Mouse (Mus musculus) midbrain, embryonic 13.5 days (tissue): ENCODE data around the gene Eif4e3. TPM values are rescaled to one million over a fixed set of nuclear protein-coding genes. Genes with fewer than 3 reads are reported as not detected.

Experiments used
- ATAC-seq: fragments of 200-750 bp; cut with Nextera tagmentation; 2 replicates; pipeline ENCODE4 v1.8.0; 2017; ENCODE audit warnings: mild to moderate bottlenecking, moderate TSS enrichment, moderate library complexity
- H3K27ac ChIP-seq: fragments of 300-500 bp; sonication (generic); 2 replicates; pipeline ENCODE4 v1.5.1; 2015; ENCODE audit warnings: inconsistent platforms, mild to moderate bottlenecking, moderate library complexity
- H3K27me3 ChIP-seq: fragments of 300-500 bp; sonication (generic); 2 replicates; pipeline ENCODE4 v1.6.1; 2015; ENCODE audit warnings: mild to moderate bottlenecking, inconsistent platforms
- H3K36me3 ChIP-seq: fragments of 300-500 bp; sonication (generic); 2 replicates; pipeline ENCODE4 v1.6.1; 2015; ENCODE audit warnings: mild to moderate bottlenecking, inconsistent platforms
- H3K4me1 ChIP-seq: fragments of 300-500 bp; sonication (generic); replicated peaks from 2 replicates; pipeline ENCODE4 v1.6.1; 2015; ENCODE audit warnings: inconsistent platforms
- H3K4me2 ChIP-seq: fragments of 300-500 bp; sonication (generic); replicated peaks from 2 replicates; pipeline ENCODE4 v1.6.1; 2015; ENCODE audit warnings: moderate library complexity, mild to moderate bottlenecking, inconsistent platforms
- H3K4me3 ChIP-seq: fragments of 300-500 bp; sonication (generic); replicated peaks from 2 replicates; pipeline ENCODE4 v1.5.1; 2015; ENCODE audit warnings: mild to moderate bottlenecking, inconsistent platforms
- H3K9ac ChIP-seq: fragments of 300-500 bp; sonication (generic); replicated peaks from 2 replicates; pipeline ENCODE4 v1.6.1; 2015; ENCODE audit warnings: mild to moderate bottlenecking, inconsistent platforms
- H3K9me3 ChIP-seq: fragments of 300-500 bp; sonication (generic); 2 replicates; pipeline ENCODE4 v1.6.1; 2016; ENCODE audit warnings: mild to moderate bottlenecking, inconsistent platforms
- WGBS: fragments of 180-500 bp; shearing (Covaris S2); methylation state at CpG from one replicate; pipeline ENCODE4 v1.1.7; 2015; 5-methylcytosine and 5-hydroxymethylcytosine counted together
- polyA plus RNA-seq: library from polyadenylated mRNA; unstranded; fragments of >200 nt; fragmentation: Nextera tagmentation; extraction: Ambion mirVana; gene quantifications from 2 replicates; pipeline ENCODE4 v1.2.1, GENCODE M21; 2015

The Eif4e3 gene
- polyA plus RNA-seq, 1 experiment from 2014 or later = 8.8 TPM

- H3K27ac ChIP-seq = no peak overlapping the region
- H3K9ac ChIP-seq = no peak overlapping the region
- H3K36me3 ChIP-seq = no peaks in the 10 kb centered on the region
- H3K4me3 ChIP-seq = no peak overlapping the region
- peak; percentile 83 for ATAC-seq
- H3K27me3 ChIP-seq = no peaks in the 10 kb centered on the region
- H3K9me3 ChIP-seq = no peaks in the 10 kb centered on the region
- peak overlapping the region; percentile 44 for H3K4me2 ChIP-seq
- H3K4me1 ChIP-seq = peaks cover 14% of the 10 kb centered on the region
- 30% methylated on average over 10 of the region's 10 CpGs for WGBS
These were observed 66.3 kb downstream of the Eif4e3 start for GRCm38 (mm10) chr6:99600168-99600793.

- no peaks in the 10 kb centered on the region for H3K27me3 ChIP-seq
- peak; percentile 49; the same call in 1 of the 2 replicates for ATAC-seq
- H3K27ac ChIP-seq = peak overlapping the region; percentile 58
- no peak overlapping the region for H3K4me3 ChIP-seq
- no peaks in the 10 kb centered on the region for H3K36me3 ChIP-seq
- H3K9ac ChIP-seq = peak overlapping the region; percentile 48; the same call in 1 of the 2 replicates
- H3K4me2 ChIP-seq = peak overlapping the region; percentile 44
- H3K4me1 ChIP-seq = peaks cover 14% of the 10 kb centered on the region
- WGBS = 7% methylated on average over 8 of the region's 8 CpGs
- H3K9me3 ChIP-seq = no peaks in the 10 kb centered on the region
These were observed 66.9 kb downstream of the Eif4e3 start for GRCm38 (mm10) chr6:99599651-99600050.

DNA sequence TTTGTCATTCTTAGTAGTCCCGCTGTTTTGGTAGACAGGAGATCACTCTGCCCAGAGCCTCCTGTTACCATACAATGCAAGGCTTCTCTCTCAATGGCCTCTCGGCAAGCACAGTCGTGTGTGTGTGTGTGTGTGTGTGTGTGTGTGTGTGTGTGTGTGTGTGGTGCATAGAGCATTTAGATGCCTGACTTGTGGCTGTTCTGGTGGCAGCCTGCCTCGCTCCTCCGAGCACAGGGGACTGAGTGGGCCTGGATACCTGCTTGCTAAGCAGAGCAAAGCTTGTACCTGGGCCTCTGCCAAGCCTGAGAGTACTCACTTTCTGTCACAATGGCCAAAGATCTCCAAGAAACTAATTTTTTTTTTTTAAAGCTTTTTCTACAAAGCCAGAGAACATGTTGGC lies 67.3 kb downstream of the Eif4e3 start:
- peak overlapping the region; percentile 58 for H3K27ac ChIP-seq
- H3K4me2 ChIP-seq = peak overlapping the region; percentile 44
- peak; percentile 65 for ATAC-seq
- no peaks in the 10 kb centered on the region for H3K36me3 ChIP-seq
- H3K4me1 ChIP-seq = peaks cover 14% of the 10 kb centered on the region
- peak overlapping the region; percentile 48; the same call in 1 of the 2 replicates for H3K9ac ChIP-seq
- no peak overlapping the region for H3K4me3 ChIP-seq
- H3K27me3 ChIP-seq = no peaks in the 10 kb centered on the region
- WGBS = 21% methylated on average over 5 of the region's 5 CpGs
- no peaks in the 10 kb centered on the region for H3K9me3 ChIP-seq

- no peak overlapping the region for H3K9ac ChIP-seq
- ATAC-seq = no peak
- no peak overlapping the region for H3K27ac ChIP-seq
- no peaks in the 10 kb centered on the region for H3K4me1 ChIP-seq
- H3K4me2 ChIP-seq = no peak overlapping the region
- H3K36me3 ChIP-seq = no peaks in the 10 kb centered on the region
- H3K4me3 ChIP-seq = no peak overlapping the region
- H3K27me3 ChIP-seq = no peaks in the 10 kb centered on the region
- H3K9me3 ChIP-seq = no peaks in the 10 kb centered on the region
- WGBS = 66% methylated on average over 6 of the region's 6 CpGs
These were observed 89.5 kb downstream of the Eif4e3 start for GRCm38 (mm10) chr6:99577040-99577439.

- no peaks in the 10 kb centered on the region for H3K27me3 ChIP-seq
- no peaks in the 10 kb centered on the region for H3K9me3 ChIP-seq
- H3K36me3 ChIP-seq = no peaks in the 10 kb centered on the region
- no peak for ATAC-seq
- 93% methylated on average over 6 of the region's 6 CpGs for WGBS
- no peak overlapping the region for H3K9ac ChIP-seq
- H3K4me2 ChIP-seq = no peak overlapping the region
- no peak overlapping the region for H3K4me3 ChIP-seq
- H3K27ac ChIP-seq = no peak overlapping the region
- no peaks in the 10 kb centered on the region for H3K4me1 ChIP-seq
These were observed 90.9 kb downstream of the Eif4e3 start for GRCm38 (mm10) chr6:99575633-99576032.

Other genes starting within 250 kb of the Eif4e3 start
- 68.3 and 70.4 TPM in 2 replicates for gene Foxp1, start 144.1 kb downstream of the Eif4e3 start, polyA plus RNA-seq
- gene Gm20696, start within 50 bp of the Eif4e3 start, polyA plus RNA-seq = 3.2 and 3.6 TPM in 2 replicates
- 8.4 and 9.0 TPM in 2 replicates for gene Gpr27, start 25.9 kb upstream of the Eif4e3 start, polyA plus RNA-seq
- gene Prok2, start 59.6 kb upstream of the Eif4e3 start, polyA plus RNA-seq = 0.32 and 0.39 TPM in 2 replicates